8 mouse cellular contexts compared by ENCODE assay signal in genomic region chr16:4658781-4659245, GRCm38 (mm10). TPM values are rescaled to one million over a fixed set of nuclear protein-coding genes. Genes with fewer than 3 reads are reported as not detected.
DNase-seq lines count a peak whose midpoint lies in the region; ATAC-seq and TF ChIP-seq lines count a peak whose summit lies in the region.

No protein-coding gene starts in this region.

- H3K27me3 ChIP-seq in spleen, adult 2 months (ENCODE audit: control insufficient read depth, insufficient read depth, low read length): no peaks in the 10 kb centered on the region
- H3K27me3 ChIP-seq in hindbrain, embryonic 12.5 days: no peaks in the 10 kb centered on the region
- no peaks in the 10 kb centered on the region for H3K27me3 ChIP-seq in midbrain, embryonic 12.5 days

- peak overlapping the region; percentile 53 for H3K27ac ChIP-seq in gastrocnemius, adult 2 months
- peak overlapping the region; percentile 9; the same call in 1 of the 2 replicates for H3K27ac ChIP-seq in spleen, adult 2 months (ENCODE audit: insufficient read depth, low read length)
- peak overlapping the region; percentile 70 for H3K27ac ChIP-seq in hindbrain, embryonic 12.5 days
- H3K27ac ChIP-seq in midbrain, embryonic 12.5 days (replicated peaks): 0 out of 2 replicates have a peak overlapping the region, but pooled peaks have one; percentile 15

- H3K4me1 ChIP-seq in spleen, adult 2 months (ENCODE audit: control insufficient read depth, insufficient read depth, insufficient read length): no peaks in the 10 kb centered on the region
- H3K4me1 ChIP-seq in hindbrain, embryonic 12.5 days: peaks cover 19% of the 10 kb centered on the region
- peaks cover 28% of the 10 kb centered on the region for H3K4me1 ChIP-seq in midbrain, embryonic 12.5 days

- no peak overlapping the region for H3K4me3 ChIP-seq in gastrocnemius, adult 2 months
- no peak overlapping the region for H3K4me3 ChIP-seq in spleen, adult 2 months (ENCODE audit: extremely low read depth, insufficient read depth, insufficient read length)
- H3K4me3 ChIP-seq in hindbrain, embryonic 12.5 days: no peak overlapping the region
- H3K4me3 ChIP-seq in midbrain, embryonic 12.5 days: no peak overlapping the region

- no peak for TF ChIP-seq CTCF in gastrocnemius, adult 2 months (IDR thresholded peaks at IDR 0.05)
- no peak for TF ChIP-seq CTCF in spleen, adult 2 months (IDR thresholded peaks at IDR 0.05; ENCODE audit: extremely low read depth, insufficient read depth, insufficient read length, insufficient replicate concordance)

- no peaks in the 10 kb centered on the region for H3K9me3 ChIP-seq in hindbrain, embryonic 12.5 days (replicated peaks)
- no peaks in the 10 kb centered on the region for H3K9me3 ChIP-seq in midbrain, embryonic 12.5 days

- 52% methylated on average over 11 of the region's 11 CpGs for WGBS in spleen, adult 2 months
- 19% methylated on average over 9 of the region's 11 CpGs for WGBS in hindbrain, embryonic 12.5 days
- 22% methylated on average over 11 of the region's 11 CpGs for WGBS in midbrain, embryonic 12.5 days

- H3K4me2 ChIP-seq in hindbrain, embryonic 12.5 days (replicated peaks): peak overlapping the region; percentile 4; the same call in 1 of the 2 replicates
- H3K4me2 ChIP-seq in midbrain, embryonic 12.5 days (replicated peaks): 0 out of 2 replicates have a peak overlapping the region, but pooled peaks have one; percentile 4

- intact Hi-C loops in gastrocnemius, adult 2 months (cut with DNase I): loop anchor here (2.0 kb wide), 1 partner anchor 14 kb away; no protein-coding TSS in a partner anchor

- H3K9ac ChIP-seq in hindbrain, embryonic 12.5 days: 0 out of 2 replicates have a peak overlapping the region, but pooled peaks have one; percentile 47
- 0 out of 2 replicates have a peak overlapping the region, but pooled peaks have one; percentile 39 for H3K9ac ChIP-seq in midbrain, embryonic 12.5 days (replicated peaks)

- no peak for TF ChIP-seq POLR2A in spleen, adult 2 months (IDR thresholded peaks at IDR 0.05; ENCODE audit: low read depth, low read length)

- H3K36me3 ChIP-seq in spleen, adult 2 months (ENCODE audit: control insufficient read depth, insufficient read depth, low read length): peaks cover 39% of the 10 kb centered on the region
- peaks cover 34% of the 10 kb centered on the region for H3K36me3 ChIP-seq in hindbrain, embryonic 12.5 days
- peaks cover 12% of the 10 kb centered on the region for H3K36me3 ChIP-seq in midbrain, embryonic 12.5 days

- ATAC-seq in hindbrain, embryonic 12.5 days (ENCODE audit: low FRiP score): no peak; the same call in 1 of the 2 replicates
- peak; percentile 21; the same call in 1 of the 2 replicates for ATAC-seq in midbrain, embryonic 12.5 days (ENCODE audit: low FRiP score, low read depth)
- ATAC-seq in activated CD4-positive, CD25-positive, alpha-beta regulatory T cell, adult 4 months: no peak

- DNase-seq in gastrocnemius, adult 2 months: peak; percentile 60
- DNase-seq in gastrocnemius, postnatal 25 days: no peak
- DNase-seq in spleen, adult 2 months (ENCODE audit: low read depth in 1 of 2, low spot score in 2 of 2): no peak
- no peak for DNase-seq in spleen, postnatal 14 days (ENCODE audit: low spot score in 2 of 2)
- DNase-seq in urinary bladder, postnatal 14 days (ENCODE audit: low spot score): no peak

RNA-seq across cellular contexts. Expression of gene Dnaja3, which starts 19.0 kb away (rescaled TPM):
- total RNA-seq in gastrocnemius, adult 2 months (2021): 100 to 1,000 TPM in 1 of 2 experiments, 10 to 100 TPM in 1; 86.4 to 110 TPM
- 10 to 100 TPM; 91.1 to 93.8 TPM for total RNA-seq in gastrocnemius, postnatal 25 days (2021)
- 11.0 and 12.1 TPM in 2 replicates for polyA plus RNA-seq in spleen, adult 2 months (2012; rRNA removed)
- 56.2 and 56.9 TPM in 2 replicates for polyA plus RNA-seq in hindbrain, embryonic 12.5 days (2016; fragmentation: Nextera tagmentation; extraction: Ambion mirVana)
- 55.9 and 58.5 TPM in 2 replicates for polyA plus RNA-seq in midbrain, embryonic 12.5 days (2016; fragmentation: Nextera tagmentation; extraction: Ambion mirVana)
- 10 to 100 TPM; 17.3 to 22.8 TPM for polyA plus RNA-seq in activated CD4-positive, CD25-positive, alpha-beta regulatory T cell, adult 4 months (2017; shearing (Covaris generic))

RNA-seq across cellular contexts. Expression of gene Vasn, which starts 19.1 kb away (rescaled TPM):
- 1 to 10 TPM; 4.8 to 6.0 TPM for total RNA-seq in gastrocnemius, adult 2 months (2021)
- total RNA-seq in gastrocnemius, postnatal 25 days (2021): 1 to 10 TPM; 4.6 to 4.8 TPM
- polyA plus RNA-seq in spleen, adult 2 months (2012; rRNA removed): 23.6 and 31.3 TPM in 2 replicates
- polyA plus RNA-seq in hindbrain, embryonic 12.5 days (2016; fragmentation: Nextera tagmentation; extraction: Ambion mirVana): 16.3 and 18.0 TPM in 2 replicates
- polyA plus RNA-seq in midbrain, embryonic 12.5 days (2016; fragmentation: Nextera tagmentation; extraction: Ambion mirVana): 7.7 and 11.1 TPM in 2 replicates
- 1 to 10 TPM in 1 of 2 experiments, under 1 TPM in 1; 0.79 to 1.1 TPM for polyA plus RNA-seq in activated CD4-positive, CD25-positive, alpha-beta regulatory T cell, adult 4 months (2017; shearing (Covaris generic))

RNA-seq across cellular contexts. Expression of gene Coro7, which starts 20.8 kb away (rescaled TPM):
- total RNA-seq in gastrocnemius, adult 2 months (2021): 10 to 100 TPM; 12.1 to 13.6 TPM
- 10 to 100 TPM; 12.9 to 19.0 TPM for total RNA-seq in gastrocnemius, postnatal 25 days (2021)
- 150 and 191 TPM in 2 replicates for polyA plus RNA-seq in spleen, adult 2 months (2012; rRNA removed)
- polyA plus RNA-seq in hindbrain, embryonic 12.5 days (2016; fragmentation: Nextera tagmentation; extraction: Ambion mirVana): 22.8 and 24.3 TPM in 2 replicates
- polyA plus RNA-seq in midbrain, embryonic 12.5 days (2016; fragmentation: Nextera tagmentation; extraction: Ambion mirVana): 21.7 and 22.6 TPM in 2 replicates
- 100 to 1,000 TPM in 1 of 2 experiments, 10 to 100 TPM in 1; 98.7 to 102 TPM for polyA plus RNA-seq in activated CD4-positive, CD25-positive, alpha-beta regulatory T cell, adult 4 months (2017; shearing (Covaris generic))

RNA-seq across cellular contexts. Expression of gene Pam16, which starts 34.0 kb away (rescaled TPM):
- total RNA-seq in gastrocnemius, adult 2 months (2021): 100 to 1,000 TPM in 1 of 2 experiments, 10 to 100 TPM in 1; 97.4 to 112 TPM
- total RNA-seq in gastrocnemius, postnatal 25 days (2021): 10 to 100 TPM; 87.2 to 90.6 TPM
- polyA plus RNA-seq in spleen, adult 2 months (2012; rRNA removed): 8.2 and 9.5 TPM in 2 replicates
- polyA plus RNA-seq in hindbrain, embryonic 12.5 days (2016; fragmentation: Nextera tagmentation; extraction: Ambion mirVana): 112 and 119 TPM in 2 replicates
- polyA plus RNA-seq in midbrain, embryonic 12.5 days (2016; fragmentation: Nextera tagmentation; extraction: Ambion mirVana): 112 and 123 TPM in 2 replicates
- polyA plus RNA-seq in activated CD4-positive, CD25-positive, alpha-beta regulatory T cell, adult 4 months (2017; shearing (Covaris generic)): 10 to 100 TPM; 30.5 to 37.9 TPM

Comparison
In these comparisons a context has a peak if more than half of its experiments do, and no peak if none do; other contexts are left out.
1. H3K27ac ChIP-seq: peak in every context shown above with its lines; median percentile 70 in hindbrain, embryonic 12.5 days; 53 in gastrocnemius, adult 2 months; 15 in midbrain, embryonic 12.5 days; 9 in spleen, adult 2 months.